Mouse (Mus musculus) intestine, embryonic 14.5 days (tissue): ENCODE measurements around the gene Adprm. TPM values are rescaled to one million over a fixed set of nuclear protein-coding genes. Genes with fewer than 3 reads are reported as not detected.
A peak's percentile ranks its signal among the peaks of the same experiment; 100 is the strongest.
"Not testable (repeated sequence)": the region's sequence is repeated elsewhere in the genome, so short reads cannot be mapped to it uniquely, and the experiment has no call there.

Source experiments
- ATAC-seq: fragments of 200-750 bp; cut with Nextera tagmentation; replicated peaks from 2 replicates; pipeline ENCODE4 v1.8.0; 2017; ENCODE audit warnings: low read depth, moderate number of reproducible peaks, moderate TSS enrichment, moderate library complexity; ENCODE audit not compliant: low FRiP score, low TSS enrichment
- DNase-seq: peaks from one replicate; pipeline ENCODE4 v3.0.0-alpha.2; 2018; ENCODE audit warnings: low spot score
- H3K27ac ChIP-seq: fragments of 300-500 bp; sonication (generic); 2 replicates; pipeline ENCODE4 v1.5.1; 2014; ENCODE audit warnings: low read depth, mild to moderate bottlenecking, control low read depth
- H3K27me3 ChIP-seq: fragments of 300-500 bp; sonication (generic); replicated peaks from 2 replicates; pipeline ENCODE4 v1.6.1; 2014; ENCODE audit warnings: low read length, control low read depth; ENCODE audit not compliant: control insufficient read depth, insufficient read depth
- H3K36me3 ChIP-seq: fragments of 300-500 bp; sonication (generic); 2 replicates; pipeline ENCODE4 v1.6.1; 2014; ENCODE audit warnings: low read length, control low read depth; ENCODE audit not compliant: control insufficient read depth, insufficient read depth
- H3K4me1 ChIP-seq: fragments of 300-500 bp; sonication (generic); replicated peaks from 2 replicates; pipeline ENCODE4 v1.6.1; 2014; ENCODE audit warnings: low read length, control low read depth, mixed read lengths; ENCODE audit not compliant: control insufficient read depth, insufficient read depth
- H3K4me2 ChIP-seq: fragments of 300-500 bp; sonication (generic); 2 replicates; pipeline ENCODE4 v1.6.1; 2014; ENCODE audit warnings: low read length
- H3K4me3 ChIP-seq: fragments of 300-500 bp; sonication (generic); 2 replicates; pipeline ENCODE4 v1.5.1; 2014; ENCODE audit warnings: low read depth, low read length, control low read depth, mixed read lengths
- H3K9ac ChIP-seq: fragments of 300-500 bp; sonication (generic); 2 replicates; pipeline ENCODE4 v1.6.1; 2014; ENCODE audit warnings: mild to moderate bottlenecking, low read length
- H3K9me3 ChIP-seq: fragments of 300-500 bp; sonication (generic); 2 replicates; pipeline ENCODE4 v1.6.1; 2016; ENCODE audit warnings: low read length, control low read depth; ENCODE audit not compliant: control insufficient read depth
- WGBS: fragments of 180-500 bp; shearing (Covaris S2); extraction: QIAGEN DNeasy Blood & Tissue Kit; methylation state at CpG from one replicate; pipeline ENCODE4 v1.1.7; 2014; 5-methylcytosine and 5-hydroxymethylcytosine counted together
- polyA plus RNA-seq: library from polyadenylated mRNA; unstranded; fragments of >200 nt; fragmentation: Nextera tagmentation; extraction: Ambion mirVana; gene quantifications from 2 replicates; pipeline ENCODE4 v1.2.1, GENCODE M21; 2014

Adprm gene
- polyA plus RNA-seq, 1 experiment from 2014 or later, result 25.3 TPM

- not testable (repeated sequence) for H3K27ac ChIP-seq, H3K36me3 ChIP-seq, H3K9me3 ChIP-seq, H3K4me2 ChIP-seq, H3K4me3 ChIP-seq, H3K4me1 ChIP-seq, DNase-seq, H3K9ac ChIP-seq, ATAC-seq, H3K27me3 ChIP-seq
- WGBS, result 91% methylated on average over 12 of the region's 12 CpGs
These were observed 40.0 kb upstream of the Adprm start for GRCm38 (mm10) chr11:67092354-67092753.

DNA sequence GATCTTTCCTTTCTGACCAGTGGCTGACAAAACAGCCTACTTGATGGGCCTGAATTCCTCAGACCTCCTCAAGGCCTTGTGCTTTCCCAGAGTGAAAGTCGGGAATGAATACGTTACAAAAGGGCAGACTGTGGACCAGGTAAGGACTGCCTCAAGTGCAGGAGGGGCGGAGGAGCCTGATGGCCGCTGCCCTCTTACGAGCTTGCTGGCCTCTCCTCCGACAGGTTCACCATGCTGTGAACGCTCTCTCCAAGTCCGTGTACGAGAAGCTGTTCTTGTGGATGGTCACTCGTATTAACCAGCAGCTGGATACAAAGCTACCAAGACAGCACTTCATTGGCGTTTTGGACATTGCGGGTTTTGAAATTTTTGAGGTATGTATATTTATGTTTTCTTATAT lies 34.8 kb upstream of the Adprm start:
- DNase-seq, result no peak
- H3K4me1 ChIP-seq, result no peaks in the 10 kb centered on the region
- peaks cover 23% of the 10 kb centered on the region for H3K27me3 ChIP-seq
- no peak for ATAC-seq
- H3K4me2 ChIP-seq, result no peak overlapping the region
- no peak overlapping the region for H3K4me3 ChIP-seq
- no peaks in the 10 kb centered on the region for H3K9me3 ChIP-seq
- no peak overlapping the region for H3K9ac ChIP-seq
- no peaks in the 10 kb centered on the region for H3K36me3 ChIP-seq
- WGBS, result 86% methylated on average over 12 of the region's 12 CpGs
- H3K27ac ChIP-seq, result no peak overlapping the region

DNA sequence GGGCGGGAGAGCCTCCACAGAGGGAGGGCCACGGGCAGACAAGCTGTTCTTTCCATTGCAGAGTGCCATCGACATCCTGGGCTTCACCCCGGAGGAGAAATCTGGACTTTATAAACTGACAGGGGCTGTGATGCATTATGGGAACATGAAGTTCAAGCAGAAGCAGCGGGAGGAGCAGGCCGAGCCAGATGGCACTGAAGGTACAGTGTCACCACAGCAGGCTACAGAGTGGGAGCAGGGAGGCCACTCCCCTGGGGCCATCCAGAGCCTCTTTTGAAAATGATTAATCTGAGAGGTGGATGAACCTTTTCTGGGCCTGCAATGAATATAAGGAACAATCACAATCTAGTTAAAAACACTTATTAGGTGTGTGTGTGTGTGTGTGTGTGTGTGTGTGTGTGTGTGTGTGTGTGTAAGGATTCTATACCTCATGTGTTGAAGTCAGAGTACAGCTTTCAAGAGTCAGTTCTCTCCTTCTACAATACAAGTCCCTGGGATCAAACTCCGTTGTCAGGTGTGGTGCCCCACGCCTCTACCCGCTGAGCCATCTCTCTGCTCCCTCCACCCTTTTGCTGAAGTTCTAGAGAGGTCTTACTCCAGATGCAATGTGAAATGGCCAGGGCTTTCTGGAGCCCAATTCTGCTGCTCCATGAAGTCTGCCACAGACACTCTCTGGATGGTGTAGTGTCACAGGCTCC lies 34.2 kb upstream of the Adprm start:
- H3K4me3 ChIP-seq, result no peak overlapping the region
- no peaks in the 10 kb centered on the region for H3K9me3 ChIP-seq
- ATAC-seq (no peak), DNase-seq (no peak)
- no peak overlapping the region for H3K9ac ChIP-seq
- peaks cover 23% of the 10 kb centered on the region for H3K27me3 ChIP-seq
- H3K36me3 ChIP-seq, result no peaks in the 10 kb centered on the region
- WGBS, result 45% methylated on average over 9 of the region's 9 CpGs
- H3K4me2 ChIP-seq, result no peak overlapping the region
- H3K4me1 ChIP-seq, result no peaks in the 10 kb centered on the region
- H3K27ac ChIP-seq, result no peak overlapping the region

GRCm38 (mm10) chr11:67085489-67085888 lies 33.1 kb upstream of the Adprm start:
- ATAC-seq, result no peak
- Histone ChIP-seq H3K36me3 (no peaks in the 10 kb centered on the region), H3K4me3 (no peak overlapping the region), H3K4me2 (no peak overlapping the region), H3K9ac (no peak overlapping the region), H3K9me3 (no peaks in the 10 kb centered on the region), H3K4me1 (no peaks in the 10 kb centered on the region), H3K27me3 (peaks cover 23% of the 10 kb centered on the region), H3K27ac (no peak overlapping the region)
- DNase-seq, result peak; percentile 76
- WGBS, result 6% methylated on average over 6 of the region's 6 CpGs

- no peak overlapping the region for H3K27ac ChIP-seq
- H3K4me3 ChIP-seq, result no peak overlapping the region
- no peak for ATAC-seq
- 0 out of 2 replicates have a peak, but pooled peaks cover 4% of the 10 kb centered on the region for H3K4me1 ChIP-seq
- no peaks in the 10 kb centered on the region for H3K9me3 ChIP-seq
- 40% methylated on average over 32 of the region's 32 CpGs for WGBS
- no peaks in the 10 kb centered on the region for H3K36me3 ChIP-seq
- DNase-seq, result no peak
- peaks cover 23% of the 10 kb centered on the region for H3K27me3 ChIP-seq
- no peak overlapping the region for H3K9ac ChIP-seq
- no peak overlapping the region for H3K4me2 ChIP-seq
These were observed 31.4 kb upstream of the Adprm start for GRCm38 (mm10) chr11:67083712-67084340.

DNA sequence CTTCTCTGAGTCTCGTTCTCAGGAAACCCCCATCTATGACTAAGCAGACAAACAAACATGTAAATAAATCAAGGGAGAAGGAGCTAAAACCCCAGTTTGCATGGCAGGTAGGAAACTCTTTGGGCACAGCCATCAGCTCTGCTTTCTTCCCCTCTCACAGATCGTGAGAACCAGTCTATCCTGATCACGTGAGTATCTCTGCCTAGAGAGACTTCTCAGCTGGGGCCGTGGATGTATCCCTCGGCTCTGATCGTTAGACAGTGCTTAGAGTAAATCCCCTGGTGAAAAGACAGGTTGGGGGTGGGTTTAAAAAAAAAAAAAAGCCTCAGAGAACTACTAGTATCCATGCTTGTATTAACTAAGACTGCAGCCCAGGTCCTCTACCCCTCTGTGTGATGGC lies 30.8 kb upstream of the Adprm start:
- 62% methylated on average over 6 of the region's 6 CpGs for WGBS
- H3K27ac ChIP-seq, result no peak overlapping the region
- H3K36me3 ChIP-seq, result no peaks in the 10 kb centered on the region
- DNase-seq, result no peak
- H3K27me3 ChIP-seq, result peaks cover 23% of the 10 kb centered on the region
- H3K4me1 ChIP-seq, result 0 out of 2 replicates have a peak, but pooled peaks cover 4% of the 10 kb centered on the region
- ATAC-seq, result no peak
- H3K4me2 ChIP-seq, result no peak overlapping the region
- H3K9ac ChIP-seq, result no peak overlapping the region
- no peak overlapping the region for H3K4me3 ChIP-seq
- H3K9me3 ChIP-seq, result no peaks in the 10 kb centered on the region

DNA sequence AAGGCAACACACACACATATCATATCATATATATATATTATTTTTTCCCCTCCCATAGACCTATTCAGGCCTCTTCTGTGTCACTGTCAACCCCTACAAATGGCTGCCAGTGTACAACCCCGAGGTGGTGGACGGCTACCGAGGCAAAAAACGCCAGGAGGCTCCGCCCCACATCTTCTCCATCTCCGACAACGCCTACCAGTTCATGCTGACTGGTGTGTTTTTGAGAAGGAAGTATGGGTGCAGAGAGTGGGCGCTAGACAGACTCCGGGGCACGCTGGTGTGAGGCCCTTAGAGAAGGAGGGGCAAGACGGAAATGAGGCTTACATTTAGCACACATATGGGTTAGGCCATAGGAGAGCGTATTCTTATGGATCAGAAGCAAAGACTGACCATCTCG lies 30.4 kb upstream of the Adprm start:
- 81% methylated on average over 13 of the region's 13 CpGs for WGBS
- ATAC-seq, result no peak
- Histone ChIP-seq H3K4me1 (0 out of 2 replicates have a peak, but pooled peaks cover 4% of the 10 kb centered on the region), H3K9me3 (no peaks in the 10 kb centered on the region), H3K4me2 (no peak overlapping the region), H3K27ac (no peak overlapping the region), H3K27me3 (peaks cover 23% of the 10 kb centered on the region), H3K9ac (no peak overlapping the region), H3K4me3 (no peak overlapping the region), H3K36me3 (no peaks in the 10 kb centered on the region)
- no peak for DNase-seq

DNA sequence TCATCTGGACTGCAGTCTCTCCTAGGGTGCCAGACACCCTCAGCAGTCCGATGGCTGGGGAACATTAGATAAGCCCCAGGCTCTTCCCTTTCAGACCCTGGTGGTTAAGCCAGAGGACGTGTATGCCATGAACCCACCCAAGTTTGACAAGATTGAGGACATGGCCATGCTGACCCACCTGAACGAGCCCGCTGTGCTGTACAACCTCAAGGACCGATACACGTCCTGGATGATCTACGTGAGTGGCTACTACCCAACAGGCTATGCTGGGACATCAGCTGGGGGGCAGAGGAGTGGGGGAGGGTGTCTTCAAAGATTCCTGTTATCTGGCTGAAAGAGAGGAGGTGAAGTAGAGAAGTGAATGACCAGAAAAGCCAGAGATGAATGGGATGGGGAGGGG lies 29.8 kb upstream of the Adprm start:
- no peaks in the 10 kb centered on the region for H3K9me3 ChIP-seq
- no peak overlapping the region for H3K27ac ChIP-seq
- H3K9ac ChIP-seq, result no peak overlapping the region
- H3K4me3 ChIP-seq, result no peak overlapping the region
- ATAC-seq (no peak), DNase-seq (no peak)
- H3K27me3 ChIP-seq, result peaks cover 23% of the 10 kb centered on the region
- H3K36me3 ChIP-seq, result no peaks in the 10 kb centered on the region
- WGBS, result 85% methylated on average over 7 of the region's 7 CpGs
- H3K4me2 ChIP-seq, result no peak overlapping the region
- 0 out of 2 replicates have a peak, but pooled peaks cover 4% of the 10 kb centered on the region for H3K4me1 ChIP-seq
